Mouse (Mus musculus) neutrophil, adult 5-6 weeks (primary cell): Measurements from ENCODE around the gene Tm2d1. TPM values are rescaled to one million over a fixed set of nuclear protein-coding genes. Genes with fewer than 3 reads are reported as not detected.

Experiments
- ATAC-seq: fragments of 151-379, 151-347 bp; 2 replicates; pipeline ENCODE4 v1.8.0; 2017; ENCODE audit warnings: mild to moderate bottlenecking, moderate TSS enrichment; ENCODE audit not compliant: insufficient number of reproducible peaks, poor library complexity, low FRiP score, severe bottlenecking; ENCODE audit errors: extremely low read depth
- total RNA-seq: library from RNA; stranded (forward); fragments of 200-1000 nt; gene quantifications from 2 replicates; pipeline ENCODE4 v1.2.3, GENCODE M21; 2017

Gene Tm2d1
- total RNA-seq, 1 experiment from 2014 or later = 13.6 TPM

DNA sequence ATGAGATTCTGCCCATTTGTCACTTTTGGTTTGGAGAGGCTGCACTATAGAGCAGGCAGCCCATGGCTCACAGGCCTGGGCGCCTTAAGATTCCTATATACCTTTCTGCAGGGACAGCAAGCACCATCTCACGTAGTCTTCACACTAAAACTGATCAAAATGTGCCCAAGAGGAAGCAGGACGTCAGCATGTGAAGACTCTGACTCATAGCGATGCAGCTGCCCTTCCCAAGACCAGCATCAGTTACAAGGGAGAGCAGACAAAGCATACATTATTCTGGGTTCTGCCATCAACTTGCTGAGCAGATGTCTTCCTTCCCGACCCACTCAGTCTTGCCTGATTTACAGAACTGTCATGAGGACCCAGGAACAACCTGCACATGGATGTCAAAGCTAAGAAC is 45.9 kb downstream of the Tm2d1 start:
- no peak for ATAC-seq

GRCm38 (mm10) chr4:98335726-98336125 is 47.4 kb downstream of the Tm2d1 start:
- ATAC-seq = no peak

GRCm38 (mm10) chr4:98322223-98322622 is 60.9 kb downstream of the Tm2d1 start:
- ATAC-seq = peak; percentile 79

GRCm38 (mm10) chr4:98321371-98322111 is 61.6 kb downstream of the Tm2d1 start:
- no peak for ATAC-seq

DNA sequence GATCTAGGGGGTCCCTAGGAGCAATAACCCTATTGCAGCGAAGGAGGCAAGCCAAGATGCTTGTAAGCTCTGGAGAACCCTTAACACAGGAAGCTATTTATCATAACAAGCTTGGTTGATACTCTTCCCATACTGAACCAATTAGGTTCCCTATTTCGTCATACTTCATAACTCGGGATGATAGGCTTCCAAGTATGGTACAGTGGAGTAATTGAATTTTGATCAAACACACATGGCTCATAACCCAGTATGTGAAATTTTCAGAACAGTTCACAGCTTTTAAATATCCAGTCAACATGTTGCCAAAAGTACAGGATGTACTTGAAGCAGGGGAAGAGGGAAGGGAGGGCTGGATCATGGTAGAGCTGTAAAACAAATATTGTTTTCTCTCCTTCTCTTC is 64.3 kb downstream of the Tm2d1 start:
- no peak for ATAC-seq

DNA sequence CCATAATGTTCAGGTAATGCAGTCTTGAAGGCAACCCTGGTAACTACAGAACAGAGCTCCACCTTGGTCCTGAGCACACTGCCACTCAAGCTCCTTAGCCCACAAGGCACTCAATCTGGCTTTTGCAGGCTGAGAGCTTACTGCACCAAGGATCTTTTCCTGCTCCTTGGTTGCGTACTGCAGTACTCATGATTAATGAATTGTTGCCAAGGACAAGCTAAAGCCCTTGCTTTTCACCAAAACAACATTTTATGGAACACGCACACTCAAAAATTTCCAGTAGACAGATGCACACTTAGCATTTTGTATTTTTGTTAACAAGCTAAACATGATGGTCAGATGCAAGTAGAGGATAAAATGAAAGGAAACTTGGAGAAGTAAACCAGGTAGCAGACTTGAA is 66.0 kb downstream of the Tm2d1 start:
- ATAC-seq = no peak

Other genes starting within 250 kb of the Tm2d1 start
- 58.4 and 58.5 TPM in 2 replicates for gene Patj, start 12.5 kb upstream of the Tm2d1 start, total RNA-seq